Mouse (Mus musculus) cerebellum, postnatal 25 days (tissue): Measurements from ENCODE around the gene Ube2g1.
"Not testable (repeated sequence)": the region's sequence is repeated elsewhere in the genome, so short reads cannot be mapped to it uniquely, and the experiment has no call there.

Source experiments
- DNase-seq, 2 experiments: peaks; one replicate each; pipeline ENCODE4 v3.0.0; 2021; ENCODE audit warnings: mixed read lengths in 2 of 2

Gene Ube2g1

GRCm38 (mm10) chr11:72607469-72608070, 487 bp downstream of the Ube2g1 start:
- peak in 1 of 2 experiments; percentile 81 for DNase-seq

DNA sequence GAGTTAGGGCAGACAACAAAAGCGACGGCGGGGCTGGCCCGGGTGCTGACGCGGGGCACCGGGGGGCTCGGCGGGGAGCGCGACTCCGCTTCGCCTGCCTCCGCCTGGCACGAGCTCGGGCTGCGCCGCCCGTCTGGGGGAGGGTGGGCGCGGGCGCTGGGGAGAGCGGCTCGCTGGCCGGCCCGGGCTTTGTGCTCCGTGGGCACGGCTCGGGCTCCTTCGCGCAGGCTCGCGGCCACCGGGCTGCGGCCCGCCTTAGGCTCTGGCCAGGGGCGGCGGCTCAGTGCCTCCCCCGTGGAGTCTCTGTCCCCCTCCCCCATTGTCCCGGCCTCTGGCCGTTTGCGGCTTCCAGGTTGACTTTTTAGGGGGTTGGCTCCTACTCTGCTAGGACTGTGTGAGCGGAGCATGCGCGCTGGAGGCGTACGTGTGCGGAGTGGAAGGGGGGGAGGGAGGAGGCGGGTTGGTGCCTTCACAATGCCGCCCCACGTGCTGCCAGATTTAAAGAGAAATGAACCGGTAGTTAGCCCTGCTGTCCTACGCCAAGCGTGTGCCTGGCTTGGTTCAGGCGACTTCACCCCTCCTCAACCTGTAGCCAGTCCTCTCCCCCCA, 1.1 kb downstream of the Ube2g1 start:
- DNase-seq, result peak; percentile 93 to 96

GRCm38 (mm10) chr11:72609242-72609641, 2.2 kb downstream of the Ube2g1 start:
- DNase-seq, result no peak

- not testable (repeated sequence) for DNase-seq
These were observed 7.3 kb downstream of the Ube2g1 start for GRCm38 (mm10) chr11:72614336-72614735.

DNA sequence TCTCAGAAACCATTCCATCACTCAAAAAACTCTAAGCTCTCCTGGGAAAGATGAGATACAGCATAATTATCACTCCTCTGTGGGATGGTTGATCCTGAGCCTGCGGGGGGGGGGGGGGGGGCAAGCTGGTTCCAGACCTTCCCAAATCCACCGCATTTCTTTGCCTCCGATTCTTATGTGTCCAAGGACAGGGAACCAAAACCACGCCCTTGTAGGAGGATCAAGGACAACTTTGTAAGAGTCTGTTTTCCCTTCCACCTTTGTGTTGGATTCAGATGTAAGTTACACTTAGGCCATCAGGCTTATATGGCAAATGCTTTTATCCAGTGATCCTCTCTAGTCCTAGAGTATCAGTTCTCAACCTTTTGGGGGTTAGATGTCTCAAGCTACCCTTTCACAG, 8.8 kb downstream of the Ube2g1 start:
- no peak for DNase-seq

DNA sequence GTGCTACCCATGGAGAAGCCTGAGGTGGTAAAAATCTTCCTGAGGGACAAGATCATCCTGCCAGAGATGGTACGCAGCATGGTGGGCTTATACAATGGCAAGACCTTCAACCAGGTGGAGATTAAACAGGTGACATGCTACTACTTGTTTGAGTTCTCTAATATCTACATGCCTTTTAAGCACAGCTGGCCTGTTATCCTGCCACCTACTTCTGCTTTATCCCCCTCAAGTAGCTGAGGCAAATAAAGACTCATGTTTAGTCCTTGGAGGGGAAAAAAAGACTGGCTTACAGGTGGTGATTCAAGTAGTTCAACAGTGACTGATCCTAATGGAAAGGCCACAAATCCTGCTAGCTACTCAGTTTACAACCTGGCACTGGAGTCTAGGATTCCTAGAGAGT, 11.4 kb downstream of the Ube2g1 start:
- DNase-seq, result no peak

DNA sequence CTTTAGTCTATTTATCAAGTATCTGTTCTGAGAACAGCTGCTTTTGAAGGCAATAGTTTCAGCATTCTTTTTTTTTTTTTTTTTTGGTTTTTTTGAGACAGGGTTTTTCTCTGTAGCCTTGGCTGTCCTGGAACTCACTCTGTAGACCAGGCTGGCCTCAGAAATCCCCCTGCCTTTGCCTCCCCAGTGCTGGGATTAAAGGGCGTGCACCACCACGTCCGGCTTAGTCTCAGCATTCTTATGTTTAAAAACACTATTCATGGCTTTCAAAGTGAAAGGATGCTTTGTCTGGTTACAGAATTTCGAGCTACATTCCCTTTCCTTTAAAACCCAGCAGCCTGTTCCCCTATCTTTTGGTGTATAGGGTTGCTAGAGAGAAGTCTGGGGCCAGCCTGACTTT, 35.6 kb downstream of the Ube2g1 start:
- no peak for DNase-seq

DNA sequence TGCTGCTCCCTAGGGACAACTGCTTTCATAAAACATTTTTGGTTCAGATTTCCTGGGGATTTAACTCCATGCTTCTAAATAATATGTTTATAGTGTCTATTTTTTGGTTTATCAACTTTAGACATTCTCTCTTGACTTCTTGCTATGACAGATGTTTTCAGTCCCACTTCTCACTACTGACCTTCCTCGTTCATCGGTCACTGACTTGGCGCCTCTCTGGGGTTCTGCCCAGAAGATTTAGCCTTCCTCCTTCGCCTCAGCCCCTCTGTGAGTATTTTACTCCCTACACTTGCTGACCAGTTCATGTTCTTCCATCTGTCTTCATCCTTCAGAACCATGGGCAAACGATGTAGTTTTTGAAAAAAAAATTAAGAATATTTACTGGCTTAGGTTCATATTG, 38.3 kb downstream of the Ube2g1 start:
- DNase-seq, result no peak

DNA sequence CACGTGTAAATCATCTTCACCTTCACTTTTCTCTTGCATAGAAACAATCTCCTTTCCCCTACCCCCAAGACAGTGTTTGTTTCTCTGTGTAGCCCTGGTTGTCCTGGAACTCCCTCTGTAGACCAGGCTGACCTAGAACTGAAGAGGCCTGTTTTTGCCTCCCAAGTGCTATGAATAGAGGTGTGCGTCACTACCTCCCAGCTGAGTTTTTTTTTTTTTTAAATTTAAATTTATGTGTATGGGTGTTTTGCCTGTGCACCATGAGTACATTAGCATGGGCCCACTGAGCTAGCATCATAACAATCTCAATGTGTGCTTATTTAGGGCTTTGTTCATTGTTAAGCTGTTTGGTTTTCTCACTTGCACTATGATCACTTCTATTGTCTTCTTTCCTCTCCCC, 43.3 kb downstream of the Ube2g1 start:
- no peak for DNase-seq

DNA sequence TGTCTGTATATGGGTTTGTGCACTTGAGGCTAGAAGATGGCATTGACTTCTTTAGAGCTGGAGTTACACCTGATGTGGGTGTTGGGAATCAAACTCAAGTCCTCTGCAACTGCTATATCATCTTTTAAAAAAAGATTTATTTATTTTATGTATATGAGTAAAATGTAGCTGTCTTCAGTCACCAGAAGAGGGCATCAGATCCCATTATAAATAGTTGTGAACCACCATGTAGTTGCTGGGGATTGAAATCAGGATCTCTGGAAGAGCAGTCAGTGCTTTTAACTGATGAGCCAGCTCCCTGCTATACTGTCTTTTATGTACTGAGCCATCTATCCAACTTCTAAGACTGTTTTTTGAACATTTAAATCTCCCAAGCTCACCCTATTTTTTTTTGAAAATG, 52.8 kb downstream of the Ube2g1 start:
- no peak for DNase-seq

DNA sequence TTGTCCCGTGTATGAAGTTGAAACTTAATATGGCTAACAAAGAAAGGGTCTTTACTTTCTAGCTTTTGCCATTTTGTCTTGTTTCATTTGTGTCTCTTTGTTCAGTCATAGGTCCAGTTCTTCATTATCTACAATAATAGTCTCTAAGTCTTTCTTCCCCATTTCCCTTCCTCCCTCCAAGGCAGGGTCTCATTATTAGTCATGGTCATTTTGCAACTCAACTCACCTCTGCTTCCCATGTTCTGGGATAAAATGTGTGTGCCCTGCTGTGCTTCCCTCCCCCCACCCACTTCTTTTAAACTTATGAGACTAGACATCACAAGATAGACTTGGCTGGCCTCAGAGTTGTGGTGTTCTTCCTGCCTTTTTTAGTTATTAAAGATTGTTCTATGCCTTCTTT, 53.3 kb downstream of the Ube2g1 start:
- DNase-seq, result no peak

DNA sequence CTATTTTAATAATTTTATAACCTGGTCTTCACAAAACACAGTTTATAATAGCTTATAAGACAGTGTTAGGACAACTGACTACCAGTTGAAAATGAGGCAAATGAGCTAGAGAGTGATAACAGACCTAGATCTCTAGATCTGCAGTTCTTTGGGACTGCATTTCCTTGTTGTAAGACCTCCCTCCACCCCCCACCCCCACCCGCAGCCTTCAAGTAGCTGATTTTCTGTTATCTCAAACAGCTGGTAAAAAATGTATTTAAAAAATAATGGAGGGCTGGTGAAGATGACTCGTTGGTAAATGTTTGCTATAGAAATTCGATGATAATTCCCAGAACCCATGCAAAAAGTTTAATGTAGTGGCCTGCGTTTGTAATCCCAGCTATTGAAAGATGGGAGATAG, 57.6 kb downstream of the Ube2g1 start:
- no peak for DNase-seq

DNA sequence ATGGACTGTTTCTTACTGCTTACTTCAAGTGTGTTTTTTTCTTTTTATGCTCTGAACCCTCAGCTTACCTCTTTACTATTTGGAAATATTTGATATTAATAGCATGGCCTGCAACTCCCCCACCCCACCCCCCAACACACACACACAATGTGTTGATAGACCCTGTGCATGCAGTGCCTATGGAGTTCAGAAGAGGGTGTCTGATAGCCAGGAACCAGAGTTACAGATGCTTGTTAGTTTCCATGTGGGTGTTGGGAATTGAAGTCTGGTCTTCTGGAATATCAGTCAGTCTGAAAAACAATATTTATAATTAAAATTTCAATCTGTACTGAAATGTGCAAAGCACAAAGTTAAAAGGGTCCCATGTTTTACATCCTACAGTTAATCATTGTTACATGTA, 63.6 kb downstream of the Ube2g1 start:
- no peak for DNase-seq

DNA sequence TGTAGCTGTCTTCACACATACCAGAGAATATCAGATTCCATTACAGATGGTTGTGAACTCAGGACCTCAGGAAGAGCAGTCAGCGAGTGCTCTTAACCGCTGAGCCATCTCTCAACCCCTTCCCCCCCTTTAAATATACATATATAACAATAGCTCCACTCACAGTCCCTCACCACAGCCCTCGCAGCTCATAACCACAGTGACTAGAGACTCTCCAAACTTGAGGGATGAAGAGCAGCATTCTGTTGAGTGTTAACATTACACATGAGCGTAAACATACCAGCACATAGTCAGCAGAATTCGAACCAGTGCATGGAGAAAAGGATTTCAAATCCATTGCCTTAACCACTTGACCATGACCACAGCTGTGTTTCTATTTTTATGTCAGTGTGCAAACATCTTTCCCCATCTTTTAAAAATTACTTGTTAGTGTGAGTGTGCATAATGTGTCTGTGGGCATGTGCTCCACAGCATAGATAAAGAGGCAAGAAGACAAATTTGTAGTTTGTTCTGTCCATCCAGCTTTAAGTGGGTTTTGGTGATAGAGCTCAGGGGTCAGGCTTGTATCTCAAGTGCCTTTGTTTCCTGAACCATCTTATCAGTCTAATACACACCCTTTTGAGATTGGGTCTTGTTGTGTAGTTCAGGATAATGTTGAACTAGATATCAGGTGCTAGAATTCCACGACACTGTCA, 64.4 kb downstream of the Ube2g1 start:
- DNase-seq, result no peak

DNA sequence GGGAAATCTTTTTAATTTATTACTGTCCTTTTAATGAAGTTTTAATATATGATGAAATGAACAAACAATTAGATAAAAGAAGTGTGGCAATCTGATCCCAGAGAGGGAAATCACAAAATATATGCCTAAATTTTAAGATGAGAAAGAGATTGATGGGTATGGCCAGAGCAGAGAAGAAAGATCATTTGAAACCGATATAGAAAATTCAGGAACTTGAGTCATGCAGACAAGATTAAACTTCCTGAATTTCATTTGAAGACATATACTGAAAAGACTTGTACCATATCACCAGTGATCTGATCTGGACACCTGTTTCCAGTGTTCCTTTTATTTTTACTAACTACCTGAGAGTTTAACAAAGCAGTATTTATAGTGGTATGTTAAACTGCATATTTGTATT, 65.4 kb downstream of the Ube2g1 start:
- no peak for DNase-seq

DNA sequence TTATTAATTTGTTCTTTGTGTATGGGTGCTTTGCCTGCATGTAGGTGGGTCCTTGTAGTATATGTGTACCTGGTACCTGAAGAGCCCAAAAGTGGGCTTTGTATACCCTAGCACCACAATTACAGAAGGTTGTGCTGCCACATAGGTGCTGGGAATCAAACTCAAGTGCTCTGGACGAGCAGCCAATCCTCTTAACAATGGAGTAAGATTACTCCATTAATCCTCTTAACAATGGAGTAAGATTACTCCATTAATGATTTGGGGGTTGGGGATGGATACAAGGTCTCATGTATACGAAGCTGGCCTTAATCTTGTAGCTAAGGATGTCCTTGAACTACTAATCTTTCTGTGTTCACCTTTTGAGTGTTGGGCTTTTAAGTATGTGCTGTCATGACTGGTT, 68.2 kb downstream of the Ube2g1 start:
- DNase-seq, result no peak

GRCm38 (mm10) chr11:72680726-72681125, 73.6 kb downstream of the Ube2g1 start:
- no peak for DNase-seq

- DNase-seq, result no peak
These were observed 76.3 kb downstream of the Ube2g1 start for GRCm38 (mm10) chr11:72683402-72683801.

GRCm38 (mm10) chr11:72686697-72687096, 79.6 kb downstream of the Ube2g1 start:
- DNase-seq, result no peak

DNA sequence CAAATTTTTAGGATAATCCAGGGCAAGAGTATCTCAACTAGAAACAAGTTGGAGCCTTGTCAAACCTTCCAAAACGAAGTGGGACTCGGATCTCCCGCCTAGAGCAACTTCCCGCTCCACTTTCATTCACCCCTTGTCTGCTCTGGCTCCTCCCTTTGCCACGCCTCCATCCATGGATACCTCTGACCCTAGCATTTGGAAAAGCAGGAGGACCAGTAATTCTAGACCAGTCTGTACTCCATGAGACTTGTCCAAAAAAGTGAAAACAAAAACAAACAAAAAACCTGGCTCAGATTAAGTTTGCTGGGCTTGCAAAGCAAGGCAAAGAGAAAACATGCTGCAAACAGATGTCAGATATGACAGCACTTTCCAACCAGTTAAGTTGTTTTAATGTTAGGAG, 81.2 kb downstream of the Ube2g1 start:
- DNase-seq, result no peak

DNA sequence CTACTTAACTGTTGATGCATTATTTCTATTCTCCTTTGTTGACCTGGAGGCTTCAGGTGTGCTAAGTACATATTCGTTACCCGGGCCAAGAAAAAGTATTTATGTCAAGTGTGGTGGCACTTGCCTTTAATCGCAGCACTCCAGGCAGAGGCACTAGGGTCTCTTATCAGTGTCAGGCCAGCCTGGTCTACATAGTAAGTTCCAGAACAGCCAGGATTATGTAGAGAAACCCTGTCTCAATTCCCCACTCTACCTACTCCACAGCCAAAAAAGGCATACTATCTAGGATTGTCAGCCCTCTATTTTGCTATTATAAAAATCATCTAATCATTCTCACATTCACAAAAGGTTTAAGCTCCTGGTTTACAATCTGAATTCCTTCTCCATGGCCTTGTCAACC, 82.0 kb downstream of the Ube2g1 start:
- no peak for DNase-seq

- DNase-seq, result peak; percentile 92 to 95
These were observed 82.7 kb downstream of the Ube2g1 start, which contains the start of gene Ankfy1 for GRCm38 (mm10) chr11:72689551-72690510. Gene Ankfy1, plus strand, starts transcription at chr11:72690006.

DNA sequence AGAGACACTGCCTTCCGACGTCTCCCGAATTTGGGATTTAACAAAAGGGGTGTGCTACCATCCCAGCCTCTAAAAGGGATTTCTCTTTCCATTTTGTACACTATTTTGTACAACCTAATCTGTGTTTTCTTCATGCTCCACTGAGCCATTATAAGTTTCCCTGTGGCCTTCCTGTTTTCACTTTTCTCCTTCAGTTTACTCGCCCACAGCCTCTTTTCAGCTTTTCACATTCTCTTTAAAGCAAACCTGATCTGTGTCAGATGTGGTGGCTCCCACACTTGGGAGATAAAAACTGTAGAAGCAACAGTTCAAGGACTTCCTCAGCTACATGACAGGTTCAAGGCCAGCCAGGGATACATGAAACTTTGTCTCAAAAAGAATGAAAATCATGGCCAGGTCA, 85.3 kb downstream of the Ube2g1 start:
- no peak for DNase-seq
